Mouse (Mus musculus): ENCODE data around the gene Ndufs8. TPM values are rescaled to one million over a fixed set of nuclear protein-coding genes. Genes with fewer than 3 reads are reported as not detected.

The Ndufs8 gene
- polyA plus RNA-seq, 1 experiment from 2014 or later: 258 TPM

DNA sequence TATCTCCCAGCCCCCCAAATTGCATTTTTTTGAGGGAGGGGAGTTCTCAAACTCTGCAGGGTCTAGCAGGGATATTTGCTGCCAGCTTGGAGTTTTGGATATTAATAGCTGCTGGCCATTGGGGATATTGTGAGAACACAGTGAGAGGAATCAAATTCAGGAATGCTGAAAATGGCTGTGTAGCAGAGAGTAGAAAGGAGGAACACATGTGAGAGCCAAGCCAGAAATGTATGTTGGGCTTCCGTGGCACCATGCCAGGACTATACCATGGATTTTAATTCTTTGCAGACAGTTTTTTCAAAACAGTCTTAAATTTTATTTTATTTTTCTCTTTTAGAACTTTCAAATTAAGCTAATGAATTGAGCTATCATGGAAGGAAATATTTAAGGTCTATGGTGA lies 44.3 kb downstream of the Ndufs8 start:
- Histone ChIP-seq H3K27me3 (replicated peaks; ENCODE audit: low read depth, poor library complexity, severe bottlenecking) (no peaks in the 10 kb centered on the region), H3K27ac (replicated peaks) (no peak overlapping the region), H3K4me3 (no peak overlapping the region), H3K9me3 (peaks cover 10% of the 10 kb centered on the region; the same call in 1 of the 2 replicates), H3K36me3 (replicated peaks) (peaks cover 37% of the 10 kb centered on the region), H3K4me1 (peaks cover 10% of the 10 kb centered on the region; the same call in 1 of the 2 replicates)
- DNase-seq (ENCODE audit: low spot score): no peak
- WGBS: 85% methylated on average over 1 of the region's 1 CpGs

DNA sequence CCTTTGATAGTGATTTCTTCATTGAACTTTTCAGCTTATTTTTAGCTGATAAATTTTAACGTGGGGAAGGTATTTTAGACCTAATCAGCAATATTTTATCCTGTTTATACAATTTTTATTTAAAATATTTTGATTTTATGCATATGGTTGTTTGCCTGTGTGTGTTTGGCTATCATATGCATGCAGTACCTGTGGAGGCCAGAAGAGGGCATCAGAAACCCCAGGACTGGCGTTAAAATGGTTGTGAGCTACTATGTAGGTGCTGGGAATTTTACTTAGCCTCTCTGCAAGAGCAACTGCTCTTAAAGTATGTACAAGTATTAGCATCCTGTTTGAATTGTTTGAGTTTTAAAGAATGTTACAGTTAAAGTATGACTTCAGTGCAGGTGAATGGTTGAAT lies 47.6 kb downstream of the Ndufs8 start:
- peaks cover 10% of the 10 kb centered on the region; the same call in 1 of the 2 replicates for H3K9me3 ChIP-seq
- peaks cover 3% of the 10 kb centered on the region; the same call in 1 of the 2 replicates for H3K4me1 ChIP-seq
- WGBS: 87% methylated on average over 2 of the region's 2 CpGs
- H3K27me3 ChIP-seq (replicated peaks; ENCODE audit: low read depth, poor library complexity, severe bottlenecking): no peaks in the 10 kb centered on the region
- H3K36me3 ChIP-seq (replicated peaks): peaks cover 52% of the 10 kb centered on the region
- H3K27ac ChIP-seq (replicated peaks): no peak overlapping the region
- no peak for DNase-seq (ENCODE audit: low spot score)
- H3K4me3 ChIP-seq: no peak overlapping the region

DNA sequence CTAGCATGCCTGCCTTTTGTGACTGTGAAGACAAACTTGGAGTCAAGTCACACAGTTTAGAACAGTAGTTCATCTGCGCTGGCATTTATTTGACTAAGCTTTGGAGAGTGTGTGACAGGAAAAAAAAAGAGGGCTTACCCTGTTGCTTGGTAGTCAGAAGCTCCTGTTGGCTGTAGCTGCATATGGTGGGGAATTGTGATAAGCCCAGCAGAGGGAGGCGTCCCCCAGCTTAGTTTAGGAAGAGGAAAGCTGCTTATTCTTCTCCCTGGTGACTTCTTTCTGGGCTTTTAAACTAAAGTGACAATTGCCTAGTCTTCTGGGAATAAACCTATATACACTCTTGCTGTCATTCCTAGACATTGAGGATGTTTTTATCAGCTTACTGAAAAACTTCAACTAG lies 49.9 kb downstream of the Ndufs8 start:
- 87% methylated on average over 2 of the region's 2 CpGs for WGBS
- Histone ChIP-seq H3K4me1 (no peaks in the 10 kb centered on the region), H3K27me3 (replicated peaks; ENCODE audit: low read depth, poor library complexity, severe bottlenecking) (no peaks in the 10 kb centered on the region), H3K4me3 (no peak overlapping the region), H3K27ac (replicated peaks) (no peak overlapping the region), H3K9me3 (peaks cover 10% of the 10 kb centered on the region; the same call in 1 of the 2 replicates), H3K36me3 (replicated peaks) (peaks cover 52% of the 10 kb centered on the region)
- no peak for DNase-seq (ENCODE audit: low spot score)

Other genes with a start within 250 kb of the Ndufs8 start
- 5.5 and 5.6 TPM in 2 replicates for gene Lrp5, start 226.2 kb downstream of the Ndufs8 start, polyA plus RNA-seq (2016; fragmentation: Nextera tagmentation; extraction: Ambion mirVana)
- gene 1810055G02Rik, start 204.5 kb downstream of the Ndufs8 start, polyA plus RNA-seq (2016; fragmentation: Nextera tagmentation; extraction: Ambion mirVana): 46.4 and 46.5 TPM in 2 replicates
- gene Kmt5b, start 145.4 kb downstream of the Ndufs8 start, polyA plus RNA-seq (2016; fragmentation: Nextera tagmentation; extraction: Ambion mirVana): 29.4 and 31.2 TPM in 2 replicates
- gene Chka, start 61.0 kb downstream of the Ndufs8 start, polyA plus RNA-seq (2016; fragmentation: Nextera tagmentation; extraction: Ambion mirVana): 50.0 and 51.8 TPM in 2 replicates
- gene Tcirg1, start 5.6 kb downstream of the Ndufs8 start, polyA plus RNA-seq (2016; fragmentation: Nextera tagmentation; extraction: Ambion mirVana): 28.0 and 28.8 TPM in 2 replicates
- gene Aldh3b1, start 17.0 kb upstream of the Ndufs8 start, polyA plus RNA-seq (2016; fragmentation: Nextera tagmentation; extraction: Ambion mirVana): 0.48 and 0.81 TPM in 2 replicates
- 7.3 and 8.4 TPM in 2 replicates for gene Unc93b1, start 22.4 kb upstream of the Ndufs8 start, polyA plus RNA-seq (2016; fragmentation: Nextera tagmentation; extraction: Ambion mirVana)
- not detected in 2 replicates for gene Aldh3b3, start 45.9 kb upstream of the Ndufs8 start, polyA plus RNA-seq (2016; fragmentation: Nextera tagmentation; extraction: Ambion mirVana)
- gene Aldh3b2, start 59.6 kb upstream of the Ndufs8 start, polyA plus RNA-seq (2016; fragmentation: Nextera tagmentation; extraction: Ambion mirVana): 1.1 and 1.2 TPM in 2 replicates
- gene Acy3, start 73.8 kb upstream of the Ndufs8 start, polyA plus RNA-seq (2016; fragmentation: Nextera tagmentation; extraction: Ambion mirVana): 3.1 and 3.2 TPM in 2 replicates
- gene Tbx10, start 80.0 kb upstream of the Ndufs8 start, polyA plus RNA-seq (2016; fragmentation: Nextera tagmentation; extraction: Ambion mirVana): 0.21 and 1.0 TPM in 2 replicates
- 30.6 and 31.6 TPM in 2 replicates for gene Nudt8, start 87.8 kb upstream of the Ndufs8 start, polyA plus RNA-seq (2016; fragmentation: Nextera tagmentation; extraction: Ambion mirVana)
- 4.5 and 4.6 TPM in 2 replicates for gene Gm49405, start 87.9 kb upstream of the Ndufs8 start, polyA plus RNA-seq (2016; fragmentation: Nextera tagmentation; extraction: Ambion mirVana)
- 4.7 and 5.7 TPM in 2 replicates for gene Doc2g, start 90.5 kb upstream of the Ndufs8 start, polyA plus RNA-seq (2016; fragmentation: Nextera tagmentation; extraction: Ambion mirVana)
- 211 and 217 TPM in 2 replicates for gene Ndufv1, start 100.0 kb upstream of the Ndufs8 start, polyA plus RNA-seq (2016; fragmentation: Nextera tagmentation; extraction: Ambion mirVana)
- gene Gstp1, start 125.2 kb upstream of the Ndufs8 start, polyA plus RNA-seq (2016; fragmentation: Nextera tagmentation; extraction: Ambion mirVana): 456 and 458 TPM in 2 replicates
- gene Gstp2, start 133.2 kb upstream of the Ndufs8 start, polyA plus RNA-seq (2016; fragmentation: Nextera tagmentation; extraction: Ambion mirVana): 3.7 and 9.1 TPM in 2 replicates
- gene Gstp3, start 146.8 kb upstream of the Ndufs8 start, polyA plus RNA-seq (2016; fragmentation: Nextera tagmentation; extraction: Ambion mirVana): not detected in 2 replicates
- gene Cabp2, start 168.8 kb upstream of the Ndufs8 start, polyA plus RNA-seq (2016; fragmentation: Nextera tagmentation; extraction: Ambion mirVana): not detected in 2 replicates
- gene Cdk2ap2, start 184.4 kb upstream of the Ndufs8 start, polyA plus RNA-seq (2016; fragmentation: Nextera tagmentation; extraction: Ambion mirVana): 77.2 and 80.2 TPM in 2 replicates
- 9.9 and 11.0 TPM in 2 replicates for gene Pitpnm1, start 187.2 kb upstream of the Ndufs8 start, polyA plus RNA-seq (2016; fragmentation: Nextera tagmentation; extraction: Ambion mirVana)
- gene Aip, start 213.1 kb upstream of the Ndufs8 start, polyA plus RNA-seq (2016; fragmentation: Nextera tagmentation; extraction: Ambion mirVana): 70.9 and 71.1 TPM in 2 replicates
- not detected in 2 replicates for gene Gpr152, start 227.0 kb upstream of the Ndufs8 start, polyA plus RNA-seq (2016; fragmentation: Nextera tagmentation; extraction: Ambion mirVana)
- gene Cabp4, start 231.3 kb upstream of the Ndufs8 start, polyA plus RNA-seq (2016; fragmentation: Nextera tagmentation; extraction: Ambion mirVana): 0.14 TPM in 1 of 2 replicates, not detected in the other
- gene Coro1b, start 235.8 kb upstream of the Ndufs8 start, polyA plus RNA-seq (2016; fragmentation: Nextera tagmentation; extraction: Ambion mirVana): 130 and 134 TPM in 2 replicates
- 0.58 TPM in 1 of 2 replicates, not detected in the other for gene Ptprcap, start 240.8 kb upstream of the Ndufs8 start, polyA plus RNA-seq (2016; fragmentation: Nextera tagmentation; extraction: Ambion mirVana)

Measured in embryonic facial prominence, embryonic 10.5 days (tissue).